In genomic region chr19:43916586-43917405, GRCm38 (mm10) we compare ENCODE assay signal across 10 mouse cellular contexts. TPM values are rescaled to one million over a fixed set of nuclear protein-coding genes. Genes with fewer than 3 reads are reported as not detected.
DNase-seq lines count a peak whose midpoint lies in the region; ATAC-seq and TF ChIP-seq lines count a peak whose summit lies in the region.
"Had no signal": no experiment of that assay in that cellular context is flagged by ENCODE, and none has a peak within 500 bp of the region (broad histone marks: within the 10 kb centered on the region; RNA-seq: fewer than 3 reads in every experiment).

No protein-coding gene starts in this region.

- no peak for TF ChIP-seq EP300 in stomach, postnatal 0 days (optimal IDR thresholded peaks at IDR 0.05)

- no peak for TF ChIP-seq CTCF in lung, adult 2 months (IDR thresholded peaks at IDR 0.05; ENCODE audit: insufficient read depth, low read length)
- no peak for TF ChIP-seq CTCF in stomach, postnatal 0 days (IDR thresholded peaks at IDR 0.05; ENCODE audit: low read depth)
- TF ChIP-seq CTCF in cerebellum, adult 2 months (IDR thresholded peaks at IDR 0.05; ENCODE audit: borderline replicate concordance, insufficient read depth, low read depth, low read length) = no peak

- peak overlapping the region; percentile 37 for H3K4me3 ChIP-seq in lung, adult 2 months (replicated peaks; ENCODE audit: extremely low read depth, low read depth, low read length)
- H3K4me3 ChIP-seq in stomach, postnatal 0 days (ENCODE audit: low read depth, low read length) = 0 out of 2 replicates have a peak overlapping the region, but pooled peaks have one; percentile 10
- H3K4me3 ChIP-seq in forebrain, embryonic 16.5 days (replicated peaks; ENCODE audit: low read length) = no peak overlapping the region
- H3K4me3 ChIP-seq in cerebellum, adult 2 months (replicated peaks; ENCODE audit: insufficient read depth, low read depth, low read length) = no peak overlapping the region
- H3K4me3 ChIP-seq: limb, embryonic 13.5 days had no signal

- H3K4me2 ChIP-seq in stomach, postnatal 0 days (replicated peaks; ENCODE audit: low read depth) = peak overlapping the region; percentile 43
- no peak overlapping the region for H3K4me2 ChIP-seq in forebrain, embryonic 16.5 days (ENCODE audit: low read length)
- H3K4me2 ChIP-seq: limb, embryonic 13.5 days had no signal

- H3K27ac ChIP-seq in stomach, postnatal 0 days (replicated peaks) = peak overlapping the region; percentile 71
- H3K27ac ChIP-seq in forebrain, embryonic 16.5 days (ENCODE audit: low read length) = no peak overlapping the region
- H3K27ac ChIP-seq in cerebellum, adult 2 months (ENCODE audit: insufficient read depth, low read length) = no peak overlapping the region
- H3K27ac ChIP-seq: limb, embryonic 13.5 days had no signal

- 0 out of 2 replicates have a peak, but pooled peaks have one; percentile 22 for TF ChIP-seq POLR2A in lung, adult 2 months (IDR thresholded peaks at IDR 0.05; ENCODE audit: borderline replicate concordance, extremely low read depth, low read depth, low read length)
- no peak for TF ChIP-seq POLR2A in cerebellum, adult 2 months (IDR thresholded peaks at IDR 0.05; ENCODE audit: borderline replicate concordance, insufficient read depth, low read length)

- peaks cover 9% of the 10 kb centered on the region for H3K4me1 ChIP-seq in lung, adult 2 months (ENCODE audit: control insufficient read depth, insufficient read depth, low read length)
- peaks cover 6% of the 10 kb centered on the region; the same call in 1 of the 2 replicates for H3K4me1 ChIP-seq in stomach, postnatal 0 days (replicated peaks; ENCODE audit: control insufficient read depth, insufficient read depth)
- H3K4me1 ChIP-seq in forebrain, embryonic 16.5 days (replicated peaks; ENCODE audit: control insufficient read depth, insufficient read depth, low read length) = no peaks in the 10 kb centered on the region
- peaks cover 3% of the 10 kb centered on the region for H3K4me1 ChIP-seq in cerebellum, adult 2 months (ENCODE audit: control insufficient read depth, insufficient read depth, low read length)

- peak; percentile 30 for DNase-seq in kidney, postnatal 10 days
- no peak for DNase-seq in kidney, postnatal 36 days
- DNase-seq in fibroblast of lung, adult 2 months (ENCODE audit: low read depth) = peak; percentile 74
- DNase-seq in lung, adult 2 months = peak; percentile 56
- DNase-seq in stomach, postnatal 0 days (ENCODE audit: low spot score) = peak; percentile 89
- no peak for DNase-seq in retina, embryonic 14.5 days (ENCODE audit: low spot score)
- DNase-seq in cerebellum, adult 2 months = no peak

- H3K9ac ChIP-seq in stomach, postnatal 0 days (ENCODE audit: low read length) = no peak overlapping the region
- H3K9ac ChIP-seq in forebrain, embryonic 16.5 days (replicated peaks; ENCODE audit: low read depth, low read length) = no peak overlapping the region
- H3K9ac ChIP-seq: limb, embryonic 13.5 days had no signal

- H3K9me3 ChIP-seq in stomach, postnatal 0 days (ENCODE audit: control insufficient read depth, low read length) = no peaks in the 10 kb centered on the region
- H3K9me3 ChIP-seq in forebrain, embryonic 16.5 days (ENCODE audit: control insufficient read depth, low read length) = no peaks in the 10 kb centered on the region
- H3K9me3 ChIP-seq: limb, embryonic 13.5 days had no signal

- WGBS in lung, adult 2 months = 33% methylated on average over 21 of the region's 21 CpGs
- WGBS in stomach, postnatal 0 days = 32% methylated on average over 21 of the region's 21 CpGs
- 71% methylated on average over 21 of the region's 21 CpGs for WGBS in forebrain, embryonic 16.5 days
- 77% methylated on average over 21 of the region's 21 CpGs for WGBS in cerebellum, adult 2 months

- H3K36me3 ChIP-seq in stomach, postnatal 0 days (ENCODE audit: control insufficient read depth, insufficient read depth, low read length) = no peaks in the 10 kb centered on the region
- H3K36me3 ChIP-seq in forebrain, embryonic 16.5 days (ENCODE audit: control insufficient read depth, insufficient read depth) = no peaks in the 10 kb centered on the region

- H3K27me3 ChIP-seq in stomach, postnatal 0 days (ENCODE audit: control insufficient read depth, insufficient read depth, low read length) = no peaks in the 10 kb centered on the region
- H3K27me3 ChIP-seq in forebrain, embryonic 16.5 days (replicated peaks; ENCODE audit: control insufficient read depth, insufficient read depth, low read length) = no peaks in the 10 kb centered on the region
- no peaks in the 10 kb centered on the region for H3K27me3 ChIP-seq in cerebellum, adult 2 months (ENCODE audit: control insufficient read depth, insufficient read depth, low read length)

- ATAC-seq in stomach, postnatal 0 days (ENCODE audit: low FRiP score, low TSS enrichment) = peak; percentile 95
- no peak for ATAC-seq in forebrain, embryonic 16.5 days
- ATAC-seq: forebrain, embryonic 14.5 days had no signal

RNA-seq across cellular contexts. Expression of gene Dnmbp, which starts 23.2 kb away (rescaled TPM):
- 17.1 and 18.6 TPM in 2 replicates for polyA plus RNA-seq in lung, adult 2 months (2012; rRNA removed)
- polyA plus RNA-seq in stomach, postnatal 0 days (2015; fragmentation: Nextera tagmentation; extraction: Ambion mirVana) = 14.2 and 14.6 TPM in 2 replicates
- polyA plus RNA-seq in forebrain, embryonic 16.5 days (2015; fragmentation: Nextera tagmentation; extraction: Ambion mirVana) = 7.3 and 8.3 TPM in 2 replicates
- 13.3 and 14.4 TPM in 2 replicates for polyA plus RNA-seq in cerebellum, adult 2 months (2012; rRNA removed)

Comparison
In these comparisons a context has a peak if more than half of its experiments do, and no peak if none do; other contexts are left out.
1. DNase-seq: peak in kidney, postnatal 10 days (single experiment), fibroblast of lung, adult 2 months (single experiment), lung, adult 2 months (single experiment) and stomach, postnatal 0 days (single experiment); none in kidney, postnatal 36 days (0 of 2), retina, embryonic 14.5 days (single experiment) and cerebellum, adult 2 months (0 of 2).
2. H3K4me3 ChIP-seq: peak in lung, adult 2 months (single experiment) and stomach, postnatal 0 days (single experiment); none in forebrain, embryonic 16.5 days (single experiment) and cerebellum, adult 2 months (single experiment).